Mouse (Mus musculus) bone marrow, adult 2 months (tissue): ENCODE data around the gene Ppef1.

Experiments used
- CTCF ChIP-seq: fragments of 200-500 bp; IDR thresholded peaks from 2 replicates; pipeline ENCODE4 v1.5.1; 2011; ENCODE audit warnings: low read length, control low read depth; ENCODE audit not compliant: control insufficient read depth, insufficient read depth
- POLR2A ChIP-seq: fragments of 200-500 bp; IDR thresholded peaks from 2 replicates; pipeline ENCODE4 v1.6.1; 2011; ENCODE audit warnings: low read depth, mild to moderate bottlenecking, control low read depth, low read length, borderline replicate concordance; ENCODE audit not compliant: control insufficient read depth

GRCm38 (mm10) chrX:160603981-160604541, 131.5 kb downstream of the Ppef1 start:
- TF ChIP-seq CTCF = no peak
- no peak for TF ChIP-seq POLR2A
